Mouse (Mus musculus): ENCODE data around the gene Ppfibp2.

DNA sequence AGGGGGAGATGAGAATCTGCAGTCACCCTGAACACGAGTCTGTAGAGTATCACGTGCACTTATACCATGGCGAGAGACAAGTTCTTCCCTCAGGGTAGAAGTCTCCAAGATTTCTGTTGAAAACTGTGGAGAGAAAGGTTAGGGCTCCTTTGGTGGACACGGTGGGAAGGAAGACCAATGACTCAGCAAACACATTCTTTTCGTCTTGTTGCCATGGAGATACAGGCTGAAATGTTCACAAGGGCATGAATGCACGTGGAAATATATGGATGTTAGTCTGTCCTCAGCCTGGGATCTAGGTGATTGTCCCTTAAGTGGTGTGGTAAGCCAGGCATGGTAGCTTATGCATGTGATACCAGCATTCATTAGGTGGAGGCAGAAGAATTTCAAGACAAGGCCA is 175.8 kb downstream of the Ppfibp2 start:
- TF ChIP-seq CTCF (conservative IDR thresholded peaks at IDR 0.05; ENCODE audit: insufficient read depth, insufficient read length, low read depth, low read length) = no peak
- TF ChIP-seq POLR2A (IDR thresholded peaks at IDR 0.05; ENCODE audit: low read depth, low read length) = no peak
